Mouse (Mus musculus): ENCODE measurements around the gene Eras.
"Not testable (repeated sequence)": the region's sequence is repeated elsewhere in the genome, so short reads cannot be mapped to it uniquely, and the experiment has no call there.

Eras gene

GRCm38 (mm10) chrX:7928270-7928790 is at the start of gene Eras:
Gene Eras, minus strand, starts transcription at chrX:7928607.
- no peak for DNase-seq

- no peak for DNase-seq
Measured at GRCm38 (mm10) chrX:7977892-7978291, 49.5 kb upstream of the Eras start, which contains the start of gene Gata1. Gene Gata1, minus strand, starts transcription at chrX:7978071.

- no peak for DNase-seq
Measured at GRCm38 (mm10) chrX:7971292-7971691, 42.9 kb upstream of the Eras start.

GRCm38 (mm10) chrX:7968899-7969298 is 40.5 kb upstream of the Eras start:
- no peak for DNase-seq

GRCm38 (mm10) chrX:7968226-7968625 is 39.8 kb upstream of the Eras start:
- DNase-seq: no peak

GRCm38 (mm10) chrX:7967596-7968201 is 39.3 kb upstream of the Eras start:
- no peak for DNase-seq

- DNase-seq: no peak
Measured at GRCm38 (mm10) chrX:7966161-7966560, 37.8 kb upstream of the Eras start.

- no peak for DNase-seq
Measured at GRCm38 (mm10) chrX:7963829-7964626, 35.6 kb upstream of the Eras start.

GRCm38 (mm10) chrX:7958868-7959267 is 30.5 kb upstream of the Eras start:
- DNase-seq: no peak

GRCm38 (mm10) chrX:7950091-7950490 is 21.7 kb upstream of the Eras start:
- DNase-seq: no peak

- peak; percentile 92 for DNase-seq
Measured at GRCm38 (mm10) chrX:7947900-7948492, 19.6 kb upstream of the Eras start.

GRCm38 (mm10) chrX:7947108-7947899 is 18.9 kb upstream of the Eras start, which contains the start of gene Hdac6:
Gene Hdac6, minus strand, starts transcription at chrX:7947889.
- DNase-seq: peak; percentile 30

GRCm38 (mm10) chrX:7945618-7946017 is 17.2 kb upstream of the Eras start:
- DNase-seq: no peak

GRCm38 (mm10) chrX:7937667-7938066 is 9.3 kb upstream of the Eras start:
- no peak for DNase-seq

- DNase-seq: no peak
Measured at GRCm38 (mm10) chrX:7936874-7937273, 8.5 kb upstream of the Eras start.

- no peak for DNase-seq
Measured at GRCm38 (mm10) chrX:7927116-7927515, 1.3 kb downstream of the Eras start.

- DNase-seq: no peak
Measured at GRCm38 (mm10) chrX:7926266-7926665, 2.1 kb downstream of the Eras start.

- no peak for DNase-seq
Measured at GRCm38 (mm10) chrX:7922032-7922431, 6.4 kb downstream of the Eras start.

- peak; percentile 53 for DNase-seq
Measured at GRCm38 (mm10) chrX:7919601-7920383, 8.6 kb downstream of the Eras start, which contains the start of gene Pcsk1n. Gene Pcsk1n, plus strand, starts transcription at chrX:7919822.

- DNase-seq: not testable (repeated sequence)
Measured at GRCm38 (mm10) chrX:7917960-7918359, 10.4 kb downstream of the Eras start.

GRCm38 (mm10) chrX:7915669-7916068 is 12.7 kb downstream of the Eras start:
- not testable (repeated sequence) for DNase-seq

- DNase-seq: no peak
Measured at GRCm38 (mm10) chrX:7910473-7910872, 17.9 kb downstream of the Eras start.
